Mouse (Mus musculus): ENCODE data around the gene Slc22a14. TPM values are rescaled to one million over a fixed set of nuclear protein-coding genes. Genes with fewer than 3 reads are reported as not detected.

Slc22a14 gene
- polyA plus RNA-seq, 1 experiment from 2014 or later, result not detected

DNA sequence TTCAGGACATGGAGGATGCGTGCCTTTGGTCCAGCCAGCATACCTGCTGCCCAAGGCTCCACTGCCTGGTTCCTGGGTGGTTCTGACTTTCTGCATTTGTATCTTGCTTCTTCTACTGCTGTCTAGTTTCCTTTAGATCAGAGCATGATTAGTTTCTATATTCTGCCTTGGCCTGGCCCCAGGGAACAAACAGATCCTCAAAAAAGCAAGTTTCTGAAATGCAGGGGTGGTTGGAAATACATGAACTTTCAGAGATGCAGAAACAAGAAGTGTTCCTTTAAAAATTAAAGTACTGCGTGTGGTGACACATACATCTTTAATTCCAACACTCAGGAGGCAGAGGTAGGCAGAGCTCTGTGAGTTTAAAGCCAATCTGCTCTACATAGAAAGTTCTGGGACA lies 30.5 kb downstream of the Slc22a14 start:
- H3K9me3 ChIP-seq (ENCODE audit: low read length), result no peaks in the 10 kb centered on the region
- no peak for ATAC-seq
- DNase-seq (ENCODE audit: low spot score), result no peak
- 0 out of 2 replicates have a peak overlapping the region, but pooled peaks have one; percentile 35 for H3K27ac ChIP-seq (ENCODE audit: low read length)
- no peak overlapping the region for H3K4me3 ChIP-seq (ENCODE audit: low read depth, low read length)
- no peak overlapping the region for H3K9ac ChIP-seq (replicated peaks; ENCODE audit: low read depth)
- TF ChIP-seq CTCF (IDR thresholded peaks at IDR 0.05), result no peak
- no peak for TF ChIP-seq EP300 (IDR thresholded peaks at IDR 0.05)
- H3K27me3 ChIP-seq (replicated peaks; ENCODE audit: insufficient read depth, low read length), result no peaks in the 10 kb centered on the region
- 82% methylated on average over 2 of the region's 2 CpGs for WGBS
- peaks cover 3% of the 10 kb centered on the region for H3K4me1 ChIP-seq (ENCODE audit: insufficient read depth, low read depth, low read length)
- H3K36me3 ChIP-seq (ENCODE audit: insufficient read depth, low read length), result 0 out of 2 replicates have a peak, but pooled peaks cover 7% of the 10 kb centered on the region
- no peak overlapping the region for H3K4me2 ChIP-seq (replicated peaks; ENCODE audit: low read depth, low read length)

DNA sequence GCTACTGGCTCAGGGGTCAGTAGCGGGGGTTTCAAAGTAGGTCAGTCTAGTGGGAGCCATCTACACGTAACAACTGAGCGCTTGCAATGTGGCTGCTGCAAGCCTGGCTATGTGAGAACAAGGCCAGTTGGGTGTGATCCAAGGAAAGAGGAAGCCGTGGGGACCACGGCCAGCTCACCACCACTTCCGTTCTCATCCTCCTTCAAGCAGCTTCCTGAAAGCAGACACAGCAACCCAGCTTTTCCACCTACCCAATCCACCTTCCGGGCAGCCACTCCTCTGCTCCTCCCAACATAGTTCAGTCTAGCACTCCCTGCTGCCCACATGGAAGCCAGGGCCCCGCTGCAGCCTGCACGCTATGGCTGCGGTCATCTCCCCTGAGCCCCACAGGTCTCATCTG lies 31.0 kb downstream of the Slc22a14 start:
- H3K4me3 ChIP-seq (ENCODE audit: low read depth, low read length), result no peak overlapping the region
- H3K4me2 ChIP-seq (replicated peaks; ENCODE audit: low read depth, low read length), result no peak overlapping the region; the same call in 1 of the 2 replicates
- H3K27ac ChIP-seq (ENCODE audit: low read length), result 0 out of 2 replicates have a peak overlapping the region, but pooled peaks have one; percentile 35
- ATAC-seq (peak; percentile 69), DNase-seq (ENCODE audit: low spot score) (peak; percentile 88)
- H3K36me3 ChIP-seq (ENCODE audit: insufficient read depth, low read length), result 0 out of 2 replicates have a peak, but pooled peaks cover 7% of the 10 kb centered on the region
- 18% methylated on average over 10 of the region's 10 CpGs for WGBS
- H3K9me3 ChIP-seq (ENCODE audit: low read length), result no peaks in the 10 kb centered on the region
- TF ChIP-seq EP300 (IDR thresholded peaks at IDR 0.05) (peak; percentile 16; the same call in 1 of the 2 replicates), CTCF (IDR thresholded peaks at IDR 0.05) (peak; percentile 33; the same call in 1 of the 2 replicates)
- H3K4me1 ChIP-seq (ENCODE audit: insufficient read depth, low read depth, low read length), result peaks cover 3% of the 10 kb centered on the region
- H3K9ac ChIP-seq (replicated peaks; ENCODE audit: low read depth), result no peak overlapping the region
- no peaks in the 10 kb centered on the region for H3K27me3 ChIP-seq (replicated peaks; ENCODE audit: insufficient read depth, low read length)

DNA sequence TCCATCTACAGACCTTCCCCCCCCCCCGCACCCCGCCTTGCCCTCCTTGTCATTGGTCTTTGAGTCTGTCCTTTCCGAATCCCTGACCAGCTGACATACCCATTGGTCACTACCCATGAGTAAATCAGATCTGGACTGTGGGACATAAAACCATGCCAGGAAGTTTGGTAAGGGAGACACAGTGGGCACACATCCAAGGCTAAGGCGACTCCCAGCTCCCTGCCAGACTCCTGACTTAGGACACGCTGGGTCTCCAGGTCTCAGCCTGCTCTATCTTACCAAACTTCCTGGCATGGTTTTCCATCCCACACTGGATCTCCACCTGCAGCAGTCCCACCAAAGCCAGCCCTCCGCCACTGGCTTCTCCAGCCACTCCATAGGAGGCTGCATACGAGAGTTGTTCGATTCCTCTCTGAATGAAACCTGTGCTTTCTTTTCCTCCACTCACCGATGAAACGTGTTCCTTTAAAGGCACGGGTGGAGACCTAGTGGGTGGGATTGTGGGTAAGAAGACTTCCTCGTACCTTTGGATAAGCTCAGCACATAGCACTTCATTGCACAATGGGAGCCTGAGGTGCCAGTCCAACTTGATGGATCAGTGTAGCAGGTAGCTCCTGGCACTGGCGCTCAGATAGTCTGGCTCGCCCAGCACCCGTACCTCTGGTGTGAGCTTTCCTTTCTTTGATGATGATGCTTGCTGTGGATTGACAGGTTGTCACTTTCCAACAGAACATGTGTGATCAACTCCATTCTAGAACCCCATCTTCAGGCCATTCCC lies 35.0 kb downstream of the Slc22a14 start:
- H3K4me3 ChIP-seq (ENCODE audit: low read depth, low read length), result no peak overlapping the region
- no peak overlapping the region for H3K4me2 ChIP-seq (replicated peaks; ENCODE audit: low read depth, low read length)
- peak; percentile 60 for ATAC-seq
- H3K4me1 ChIP-seq (ENCODE audit: insufficient read depth, low read depth, low read length), result no peaks in the 10 kb centered on the region; the same call in 1 of the 2 replicates
- no peak overlapping the region for H3K27ac ChIP-seq (ENCODE audit: low read length)
- H3K36me3 ChIP-seq (ENCODE audit: insufficient read depth, low read length), result no peaks in the 10 kb centered on the region
- no peaks in the 10 kb centered on the region for H3K27me3 ChIP-seq (replicated peaks; ENCODE audit: insufficient read depth, low read length)
- H3K9ac ChIP-seq (replicated peaks; ENCODE audit: low read depth), result no peak overlapping the region
- DNase-seq (ENCODE audit: low spot score), result peak; percentile 52
- H3K9me3 ChIP-seq (ENCODE audit: low read length), result no peaks in the 10 kb centered on the region
- WGBS, result 73% methylated on average over 15 of the region's 15 CpGs
- no peak for TF ChIP-seq CTCF (IDR thresholded peaks at IDR 0.05)
- TF ChIP-seq EP300 (IDR thresholded peaks at IDR 0.05), result no peak

DNA sequence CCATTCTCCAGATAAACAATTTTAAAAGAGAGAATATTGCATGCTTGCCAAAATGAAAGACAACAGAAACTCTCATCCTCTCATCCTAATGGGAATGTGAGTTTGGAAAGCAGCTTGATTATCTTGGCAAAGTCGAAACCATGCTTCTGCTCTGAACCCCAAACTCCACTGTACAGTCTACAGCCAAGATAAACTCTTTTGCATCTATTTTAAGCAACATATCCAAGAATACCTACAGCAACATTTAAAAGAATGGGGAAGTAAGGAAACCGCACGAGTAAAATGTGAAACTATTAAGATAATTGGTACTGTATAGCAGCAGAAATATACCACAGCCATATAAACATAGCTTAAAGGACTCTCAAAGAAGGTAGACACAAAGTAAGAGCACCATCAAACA lies 36.9 kb downstream of the Slc22a14 start:
- no peak for ATAC-seq
- no peak for DNase-seq (ENCODE audit: low spot score)
- H3K36me3 ChIP-seq (ENCODE audit: insufficient read depth, low read length), result no peaks in the 10 kb centered on the region
- H3K9me3 ChIP-seq (ENCODE audit: low read length), result no peaks in the 10 kb centered on the region
- H3K4me1 ChIP-seq (ENCODE audit: insufficient read depth, low read depth, low read length), result no peaks in the 10 kb centered on the region
- H3K27ac ChIP-seq (ENCODE audit: low read length), result no peak overlapping the region
- H3K9ac ChIP-seq (replicated peaks; ENCODE audit: low read depth), result no peak overlapping the region
- no peaks in the 10 kb centered on the region for H3K27me3 ChIP-seq (replicated peaks; ENCODE audit: insufficient read depth, low read length)
- no peak overlapping the region for H3K4me3 ChIP-seq (ENCODE audit: low read depth, low read length)
- WGBS, result 63% methylated on average over 3 of the region's 3 CpGs
- TF ChIP-seq CTCF (IDR thresholded peaks at IDR 0.05), result no peak
- TF ChIP-seq EP300 (IDR thresholded peaks at IDR 0.05), result no peak
- no peak overlapping the region for H3K4me2 ChIP-seq (replicated peaks; ENCODE audit: low read depth, low read length)

DNA sequence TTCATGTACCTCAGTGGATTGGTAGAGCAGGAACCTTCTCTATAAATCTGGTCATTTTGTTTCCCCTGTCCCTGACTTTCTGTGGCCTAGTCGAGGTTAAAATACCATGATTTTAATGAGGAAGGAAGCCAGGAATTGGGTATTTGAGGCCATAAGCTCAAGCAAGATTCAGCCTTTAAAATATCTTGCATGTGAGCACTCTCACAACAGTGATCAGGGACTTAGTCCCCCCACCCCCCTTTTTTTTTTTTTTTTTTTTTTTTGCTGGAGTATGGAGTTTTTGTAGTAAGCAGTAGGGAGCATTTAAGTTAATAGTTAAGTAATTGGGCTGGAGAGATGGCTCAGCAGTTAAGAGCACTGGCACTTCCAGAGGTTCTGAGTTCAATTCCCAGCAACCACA lies 41.2 kb downstream of the Slc22a14 start:
- no peak for TF ChIP-seq CTCF (IDR thresholded peaks at IDR 0.05)
- no peak for TF ChIP-seq EP300 (IDR thresholded peaks at IDR 0.05)
- peaks cover 6% of the 10 kb centered on the region; the same call in 1 of the 2 replicates for H3K4me1 ChIP-seq (ENCODE audit: insufficient read depth, low read depth, low read length)
- DNase-seq (ENCODE audit: low spot score), result no peak
- H3K27ac ChIP-seq (ENCODE audit: low read length), result no peak overlapping the region; the same call in 1 of the 2 replicates
- no peak overlapping the region for H3K4me3 ChIP-seq (ENCODE audit: low read depth, low read length)
- no peaks in the 10 kb centered on the region for H3K9me3 ChIP-seq (ENCODE audit: low read length)
- ATAC-seq, result no peak
- H3K36me3 ChIP-seq (ENCODE audit: insufficient read depth, low read length), result no peaks in the 10 kb centered on the region
- WGBS, result 67% methylated on average over 1 of the region's 1 CpGs
- no peak overlapping the region for H3K9ac ChIP-seq (replicated peaks; ENCODE audit: low read depth)
- H3K4me2 ChIP-seq (replicated peaks; ENCODE audit: low read depth, low read length), result no peak overlapping the region
- H3K27me3 ChIP-seq (replicated peaks; ENCODE audit: insufficient read depth, low read length), result no peaks in the 10 kb centered on the region

DNA sequence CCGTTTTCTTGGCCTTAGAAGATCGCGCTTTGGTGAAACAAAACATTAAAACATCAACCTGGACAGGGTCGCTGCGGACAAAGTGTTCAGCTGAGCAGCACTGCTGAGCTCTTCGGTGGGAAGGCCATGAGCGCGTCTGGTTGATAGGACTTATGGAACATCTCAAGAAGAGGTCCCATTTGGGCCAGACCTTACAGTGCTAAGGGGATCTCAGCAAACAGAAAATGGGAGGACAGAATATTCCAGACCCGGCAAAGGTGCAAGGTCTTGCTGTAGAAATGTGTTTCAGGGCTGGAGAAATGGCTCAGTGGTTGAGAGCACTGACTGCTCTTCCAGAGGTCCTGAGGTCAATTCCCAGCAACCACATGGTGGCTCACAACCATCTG lies 42.1 kb downstream of the Slc22a14 start:
- Histone ChIP-seq H3K36me3 (ENCODE audit: insufficient read depth, low read length) (no peaks in the 10 kb centered on the region), H3K27me3 (replicated peaks; ENCODE audit: insufficient read depth, low read length) (no peaks in the 10 kb centered on the region), H3K27ac (ENCODE audit: low read length) (peak overlapping the region; percentile 91), H3K4me3 (ENCODE audit: low read depth, low read length) (peak overlapping the region; percentile 87), H3K4me2 (replicated peaks; ENCODE audit: low read depth, low read length) (peak overlapping the region; percentile 98), H3K4me1 (ENCODE audit: insufficient read depth, low read depth, low read length) (peaks cover 6% of the 10 kb centered on the region; the same call in 1 of the 2 replicates), H3K9ac (replicated peaks; ENCODE audit: low read depth) (peak overlapping the region; percentile 73), H3K9me3 (ENCODE audit: low read length) (no peaks in the 10 kb centered on the region)
- 6% methylated on average over 9 of the region's 9 CpGs for WGBS
- ATAC-seq, result no peak
- no peak for TF ChIP-seq EP300 (IDR thresholded peaks at IDR 0.05)
- TF ChIP-seq CTCF (IDR thresholded peaks at IDR 0.05), result peak; percentile 14; the same call in 1 of the 2 replicates
- DNase-seq (ENCODE audit: low spot score), result no peak
